Mouse (Mus musculus): Measurements from ENCODE around the gene Gpr26. TPM values are rescaled to one million over a fixed set of nuclear protein-coding genes. Genes with fewer than 3 reads are reported as not detected.

Gene Gpr26
- not detected in 2 replicates for polyA plus RNA-seq (2015; fragmentation: Nextera tagmentation; extraction: Ambion mirVana)

GRCm38 (mm10) chr7:131966023-131966915, at the start of gene Gpr26:
Gene Gpr26 (plus strand): TSS chr7:131966460.
- TF ChIP-seq CTCF (IDR thresholded peaks at IDR 0.05; ENCODE audit: low read depth): no peak
- no peak within 1 kb of the TSS for H3K4me2 ChIP-seq (replicated peaks; ENCODE audit: low read depth)
- no peak within 1 kb of the TSS for H3K9ac ChIP-seq (ENCODE audit: low read depth, low read length)
- H3K9me3 ChIP-seq (ENCODE audit: control insufficient read depth): no peaks in the 10 kb centered on the region
- no peak within 1 kb of the TSS for H3K27ac ChIP-seq (ENCODE audit: low read depth, low read length)
- H3K4me1 ChIP-seq (replicated peaks; ENCODE audit: control insufficient read depth, insufficient read depth, low read length): no peaks in the 10 kb centered on the region
- ATAC-seq: no peak
- H3K27me3 ChIP-seq (replicated peaks; ENCODE audit: control insufficient read depth, insufficient read depth, low read length): peaks cover 27% of the 10 kb centered on the region
- WGBS: 4% methylated on average over 25 of the region's 32 CpGs
- no peak within 1 kb of the TSS for H3K4me3 ChIP-seq (ENCODE audit: low read depth, low read length)
- no peaks in the 10 kb centered on the region for H3K36me3 ChIP-seq (ENCODE audit: control insufficient read depth, insufficient read depth)

GRCm38 (mm10) chr7:131917384-131917783, 48.9 kb upstream of the Gpr26 start:
- 28% methylated on average over 7 of the region's 7 CpGs for WGBS
- no peak for ATAC-seq

GRCm38 (mm10) chr7:131927288-131928050, 38.8 kb upstream of the Gpr26 start:
- H3K9me3 ChIP-seq (ENCODE audit: control insufficient read depth): no peaks in the 10 kb centered on the region
- no peak overlapping the region for H3K27ac ChIP-seq (ENCODE audit: low read depth, low read length)
- no peak overlapping the region for H3K4me3 ChIP-seq (ENCODE audit: low read depth, low read length)
- no peaks in the 10 kb centered on the region for H3K27me3 ChIP-seq (replicated peaks; ENCODE audit: control insufficient read depth, insufficient read depth, low read length)
- WGBS: 42% methylated on average over 9 of the region's 9 CpGs
- H3K9ac ChIP-seq (ENCODE audit: low read depth, low read length): no peak overlapping the region
- TF ChIP-seq CTCF (IDR thresholded peaks at IDR 0.05; ENCODE audit: low read depth): no peak
- no peaks in the 10 kb centered on the region for H3K36me3 ChIP-seq (ENCODE audit: control insufficient read depth, insufficient read depth)
- no peaks in the 10 kb centered on the region for H3K4me1 ChIP-seq (replicated peaks; ENCODE audit: control insufficient read depth, insufficient read depth, low read length)
- no peak for ATAC-seq
- H3K4me2 ChIP-seq (replicated peaks; ENCODE audit: low read depth): no peak overlapping the region

More at GRCm38 (mm10) chr7:131917384-131917783, 48.9 kb upstream of the Gpr26 start:
- no peaks in the 10 kb centered on the region for H3K27me3 ChIP-seq (replicated peaks; ENCODE audit: control insufficient read depth, insufficient read depth, low read length)
- no peaks in the 10 kb centered on the region for H3K36me3 ChIP-seq (ENCODE audit: control insufficient read depth, insufficient read depth)
- H3K4me3 ChIP-seq (ENCODE audit: low read depth, low read length): no peak overlapping the region
- no peaks in the 10 kb centered on the region for H3K9me3 ChIP-seq (ENCODE audit: control insufficient read depth)
- no peak overlapping the region for H3K9ac ChIP-seq (ENCODE audit: low read depth, low read length)
- H3K27ac ChIP-seq (ENCODE audit: low read depth, low read length): no peak overlapping the region
- H3K4me2 ChIP-seq (replicated peaks; ENCODE audit: low read depth): no peak overlapping the region
- TF ChIP-seq CTCF (IDR thresholded peaks at IDR 0.05; ENCODE audit: low read depth): no peak
- no peaks in the 10 kb centered on the region for H3K4me1 ChIP-seq (replicated peaks; ENCODE audit: control insufficient read depth, insufficient read depth, low read length)

GRCm38 (mm10) chr7:131937611-131938010, 28.6 kb upstream of the Gpr26 start:
- TF ChIP-seq CTCF (IDR thresholded peaks at IDR 0.05; ENCODE audit: low read depth): no peak
- no peak overlapping the region for H3K4me3 ChIP-seq (ENCODE audit: low read depth, low read length)
- H3K4me2 ChIP-seq (replicated peaks; ENCODE audit: low read depth): no peak overlapping the region
- H3K36me3 ChIP-seq (ENCODE audit: control insufficient read depth, insufficient read depth): no peaks in the 10 kb centered on the region
- H3K27ac ChIP-seq (ENCODE audit: low read depth, low read length): no peak overlapping the region
- WGBS: 78% methylated on average over 3 of the region's 3 CpGs
- no peaks in the 10 kb centered on the region for H3K9me3 ChIP-seq (ENCODE audit: control insufficient read depth)
- H3K9ac ChIP-seq (ENCODE audit: low read depth, low read length): no peak overlapping the region
- no peaks in the 10 kb centered on the region for H3K27me3 ChIP-seq (replicated peaks; ENCODE audit: control insufficient read depth, insufficient read depth, low read length)
- ATAC-seq: no peak
- no peaks in the 10 kb centered on the region for H3K4me1 ChIP-seq (replicated peaks; ENCODE audit: control insufficient read depth, insufficient read depth, low read length)

- ATAC-seq: no peak
- no peaks in the 10 kb centered on the region for H3K27me3 ChIP-seq (replicated peaks; ENCODE audit: control insufficient read depth, insufficient read depth, low read length)
- H3K9ac ChIP-seq (ENCODE audit: low read depth, low read length): no peak overlapping the region
- no peak overlapping the region for H3K4me3 ChIP-seq (ENCODE audit: low read depth, low read length)
- H3K27ac ChIP-seq (ENCODE audit: low read depth, low read length): no peak overlapping the region
- TF ChIP-seq CTCF (IDR thresholded peaks at IDR 0.05; ENCODE audit: low read depth): no peak
- no peak overlapping the region for H3K4me2 ChIP-seq (replicated peaks; ENCODE audit: low read depth)
- H3K4me1 ChIP-seq (replicated peaks; ENCODE audit: control insufficient read depth, insufficient read depth, low read length): no peaks in the 10 kb centered on the region
- no peaks in the 10 kb centered on the region for H3K9me3 ChIP-seq (ENCODE audit: control insufficient read depth)
- 79% methylated on average over 5 of the region's 5 CpGs for WGBS
- H3K36me3 ChIP-seq (ENCODE audit: control insufficient read depth, insufficient read depth): no peaks in the 10 kb centered on the region
Measured at GRCm38 (mm10) chr7:131951131-131951530, 15.1 kb upstream of the Gpr26 start.

GRCm38 (mm10) chr7:131953402-131953801, 12.9 kb upstream of the Gpr26 start:
- Histone ChIP-seq H3K4me2 (replicated peaks; ENCODE audit: low read depth) (no peak overlapping the region), H3K36me3 (ENCODE audit: control insufficient read depth, insufficient read depth) (no peaks in the 10 kb centered on the region), H3K4me3 (ENCODE audit: low read depth, low read length) (no peak overlapping the region), H3K4me1 (replicated peaks; ENCODE audit: control insufficient read depth, insufficient read depth, low read length) (no peaks in the 10 kb centered on the region), H3K27me3 (replicated peaks; ENCODE audit: control insufficient read depth, insufficient read depth, low read length) (no peaks in the 10 kb centered on the region), H3K9ac (ENCODE audit: low read depth, low read length) (no peak overlapping the region), H3K27ac (ENCODE audit: low read depth, low read length) (no peak overlapping the region), H3K9me3 (ENCODE audit: control insufficient read depth) (no peaks in the 10 kb centered on the region)
- TF ChIP-seq CTCF (IDR thresholded peaks at IDR 0.05; ENCODE audit: low read depth): no peak
- 56% methylated on average over 3 of the region's 3 CpGs for WGBS
- ATAC-seq: no peak
